Mouse (Mus musculus) left cerebral cortex, postnatal 14 days (tissue): ENCODE results near the gene Sh3glb1. TPM values are rescaled to one million over a fixed set of nuclear protein-coding genes. Genes with fewer than 3 reads are reported as not detected.

Experiments
- DNase-seq, 2 experiments: peaks; one replicate each; pipeline ENCODE4 v3.0.0; 2021 to 2022; ENCODE audit warnings: low spot score in 2 of 2, mixed read lengths in 1 of 2
- intact Hi-C: fragments of 180-260 bp; cut with DNase I; formaldehyde crosslinking; loops from one replicate; pipeline ENCODE4 v1.15.1; 2025
- total RNA-seq, 2 experiments: library from RNA; stranded (reverse); gene quantifications; 2 replicates each; pipeline ENCODE4 v1.2.3; 2021

Gene Sh3glb1
- total RNA-seq, 2 experiments from 2014 or later: 82.3 TPM

DNA sequence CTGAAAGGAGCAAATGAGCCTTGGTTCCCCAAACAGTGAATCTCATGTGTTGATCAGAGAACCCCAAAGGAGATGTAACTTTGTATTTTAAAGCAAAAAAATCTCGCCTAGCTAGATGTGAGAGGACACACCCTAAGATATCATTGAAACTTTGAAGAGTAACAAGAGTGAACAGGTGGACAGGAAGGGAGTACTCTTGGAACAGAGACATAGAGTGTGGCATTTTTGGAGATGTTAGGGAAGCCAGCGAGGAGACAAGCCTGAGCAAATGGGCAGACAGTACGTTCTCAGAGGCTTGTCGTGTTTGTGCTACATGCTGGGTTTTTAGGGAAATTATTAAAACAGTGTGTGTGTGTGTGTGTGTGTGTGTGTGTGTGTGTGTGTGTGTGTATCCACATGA lies 82.0 kb downstream of the Sh3glb1 start:
- intact Hi-C loops: no loop called here
- DNase-seq: no peak

DNA sequence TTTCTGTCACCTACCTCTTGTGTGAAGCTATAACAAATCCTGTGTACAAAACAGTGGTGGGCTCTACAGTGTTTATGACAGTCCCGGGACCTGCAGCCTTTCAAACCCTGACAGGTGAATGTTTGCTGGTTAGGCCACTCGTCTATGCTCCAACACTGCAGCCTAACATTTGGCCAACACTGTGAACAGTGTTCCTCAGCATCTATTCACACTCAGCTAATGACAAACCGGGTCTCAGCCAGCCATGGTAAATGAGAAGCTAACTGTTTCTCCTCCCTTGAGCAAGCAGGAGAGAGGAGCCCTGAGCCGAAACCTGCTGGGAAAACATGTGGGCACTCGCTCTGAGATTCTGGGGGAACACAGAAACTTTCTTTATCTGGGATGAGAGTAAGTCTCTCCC lies 84.9 kb downstream of the Sh3glb1 start:
- intact Hi-C loops: no loop called here
- DNase-seq: no peak

Other genes starting within 250 kb of the Sh3glb1 start
- gene Hs2st1, start 150.2 kb downstream of the Sh3glb1 start, total RNA-seq: 10 to 100 TPM; 57.2 to 65.1 TPM
- gene Selenof, start 150.0 kb downstream of the Sh3glb1 start, total RNA-seq: 100 to 1,000 TPM; 272 to 276 TPM
- under 1 TPM; 0.63 to 0.75 TPM for gene Clca3a1, start 40.6 kb upstream of the Sh3glb1 start, total RNA-seq
- gene Clca3a2, start 99.2 kb upstream of the Sh3glb1 start, total RNA-seq: 1 to 10 TPM in 1 of 2 experiments, under 1 TPM in 1; 0.66 to 1.1 TPM
- not detected for gene Clca3b, start 129.0 kb upstream of the Sh3glb1 start, total RNA-seq
- not detected for gene Clca4b, start 212.2 kb upstream of the Sh3glb1 start, total RNA-seq